Mouse (Mus musculus): Measurements from ENCODE around the gene Ankrd55.

Gene Ankrd55

DNA sequence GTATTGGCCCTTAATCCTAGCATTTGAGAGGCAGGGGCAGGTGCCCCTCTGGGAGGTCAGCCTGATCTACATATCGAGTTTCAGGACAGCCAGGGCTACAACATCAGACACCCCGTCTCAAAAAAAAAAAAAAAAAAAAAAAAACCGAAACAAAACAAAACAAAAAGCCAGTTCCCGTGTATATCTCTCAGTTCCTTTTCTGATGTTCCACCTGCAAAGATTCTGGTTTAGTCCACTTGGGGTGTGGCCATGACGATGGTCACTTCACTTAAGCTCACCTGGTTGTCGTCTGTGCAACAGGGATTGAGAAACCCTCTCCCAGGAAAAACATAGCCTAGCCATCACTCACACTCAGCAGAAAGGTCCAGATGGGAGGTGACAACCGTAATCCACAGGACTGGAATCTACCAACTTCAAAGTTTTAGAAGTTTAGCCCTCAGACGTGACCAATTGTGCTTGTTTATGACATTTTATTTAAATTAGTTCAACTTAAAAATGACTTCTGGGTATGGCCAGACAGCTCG is 90.6 kb downstream of the Ankrd55 start:
- no peak for DNase-seq (ENCODE audit: low read depth, low spot score)

DNA sequence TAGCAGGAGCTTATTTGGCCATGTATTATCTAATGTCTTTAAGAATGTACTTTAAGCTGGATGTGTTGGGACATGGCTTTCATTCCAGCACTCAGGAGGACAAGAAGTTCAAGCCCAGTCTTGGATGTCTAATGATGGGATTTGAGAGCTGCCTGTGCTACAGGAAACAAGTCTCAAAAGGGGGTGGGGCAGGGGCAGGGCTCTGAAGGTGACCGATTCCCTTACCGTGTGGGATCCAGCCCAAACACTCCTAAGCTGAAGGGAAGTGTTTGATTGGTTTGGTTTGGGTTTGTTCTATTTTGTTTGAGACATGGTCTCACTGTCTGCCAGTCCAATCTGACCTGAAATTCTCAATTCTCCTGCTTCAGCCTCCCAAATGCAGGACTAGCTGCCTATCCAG is 93.2 kb downstream of the Ankrd55 start:
- DNase-seq (ENCODE audit: low read depth, low spot score), result no peak

DNA sequence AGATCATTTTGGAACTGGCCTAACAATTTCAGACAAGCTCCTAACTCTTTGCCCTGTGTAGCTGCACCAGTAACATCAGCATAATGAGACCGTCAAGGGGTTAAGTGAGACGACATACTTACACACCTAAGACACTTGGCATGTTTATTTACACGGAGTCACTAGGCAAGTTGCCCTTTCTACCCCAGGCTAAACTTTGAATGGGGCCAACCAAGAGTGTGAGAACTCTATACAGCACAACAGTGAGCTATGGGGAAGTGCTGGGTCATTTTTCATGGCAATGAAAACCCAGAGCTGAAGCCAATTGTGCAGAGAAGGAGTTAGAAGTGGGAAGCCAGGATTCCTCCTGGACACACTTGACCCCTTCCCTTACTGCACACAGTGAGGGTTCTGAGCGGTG is 94.2 kb downstream of the Ankrd55 start:
- no peak for DNase-seq (ENCODE audit: low read depth, low spot score)

- no peak for DNase-seq (ENCODE audit: low read depth, low spot score)
Measured at GRCm38 (mm10) chr13:112382956-112383355, 94.7 kb downstream of the Ankrd55 start.

GRCm38 (mm10) chr13:112383941-112384659 is 95.8 kb downstream of the Ankrd55 start:
- DNase-seq (ENCODE audit: low read depth, low spot score), result no peak

GRCm38 (mm10) chr13:112385040-112385439 is 96.8 kb downstream of the Ankrd55 start:
- no peak for DNase-seq (ENCODE audit: low read depth, low spot score)

GRCm38 (mm10) chr13:112386494-112387075 is 98.3 kb downstream of the Ankrd55 start:
- no peak for DNase-seq (ENCODE audit: low read depth, low spot score)

GRCm38 (mm10) chr13:112387279-112387678 is 99.0 kb downstream of the Ankrd55 start:
- DNase-seq (ENCODE audit: low read depth, low spot score), result no peak

DNA sequence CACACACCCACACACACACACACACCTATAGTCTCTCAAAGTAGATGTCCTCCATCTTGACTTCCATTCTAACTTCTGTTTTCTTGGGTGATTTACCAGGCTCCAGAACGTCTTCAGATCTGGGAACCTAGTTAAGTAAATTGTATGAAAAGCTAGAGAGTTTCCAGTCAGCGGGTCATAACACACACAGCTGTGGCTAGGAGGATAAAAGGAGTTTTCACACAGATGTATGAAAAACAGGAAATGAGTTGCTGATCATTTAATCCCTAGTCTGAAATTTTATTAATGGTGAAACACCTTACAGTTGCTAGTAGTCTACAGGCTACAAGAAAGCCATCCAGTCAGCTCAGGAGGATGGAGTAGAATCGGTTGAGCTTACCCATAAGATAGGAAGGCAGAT is 99.9 kb downstream of the Ankrd55 start:
- no peak for DNase-seq (ENCODE audit: low read depth, low spot score)

GRCm38 (mm10) chr13:112390206-112390605 is 102.0 kb downstream of the Ankrd55 start:
- DNase-seq (ENCODE audit: low read depth, low spot score), result no peak

- DNase-seq (ENCODE audit: low read depth, low spot score), result no peak
Measured at GRCm38 (mm10) chr13:112391354-112391753, 103.1 kb downstream of the Ankrd55 start.

DNA sequence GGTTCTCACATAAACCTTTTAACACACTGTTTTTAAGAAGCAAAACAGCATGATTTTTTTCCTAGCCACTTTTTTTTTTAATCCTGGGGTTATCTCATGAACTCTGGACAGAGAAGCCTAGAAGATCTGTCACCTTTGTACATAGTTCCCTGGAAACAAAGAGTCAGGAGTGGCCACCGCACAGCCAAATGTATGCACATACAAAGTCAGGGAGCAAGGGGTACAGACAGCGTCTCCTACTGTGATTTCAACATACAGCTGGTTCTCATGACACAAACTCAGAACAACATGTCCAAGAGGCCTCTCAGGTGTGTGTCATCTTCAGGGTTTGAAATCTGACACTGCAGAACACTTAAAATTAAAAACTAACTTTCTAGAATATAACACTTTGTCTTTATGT is 105.1 kb downstream of the Ankrd55 start:
- DNase-seq (ENCODE audit: low read depth, low spot score), result no peak

DNA sequence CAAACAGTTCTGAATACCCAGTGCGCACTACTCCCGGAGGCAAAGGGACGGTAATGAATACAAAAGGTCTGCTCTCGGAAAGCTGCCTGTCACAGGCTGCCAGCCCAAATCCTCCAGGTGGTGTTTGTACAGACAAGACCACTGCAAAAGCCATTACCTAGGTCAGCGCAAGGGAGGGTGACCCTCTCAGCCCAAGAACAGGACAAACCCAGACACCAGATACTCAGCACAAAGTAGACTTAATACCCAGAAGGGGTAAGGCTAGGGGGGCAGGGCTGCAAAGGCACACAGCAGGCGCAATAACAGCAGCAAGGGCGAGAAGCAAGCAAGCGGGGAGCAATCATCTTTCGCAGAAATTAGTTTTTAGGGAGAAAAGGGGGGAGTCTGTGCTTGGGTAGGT is 106.0 kb downstream of the Ankrd55 start:
- no peak for DNase-seq (ENCODE audit: low read depth, low spot score)

DNA sequence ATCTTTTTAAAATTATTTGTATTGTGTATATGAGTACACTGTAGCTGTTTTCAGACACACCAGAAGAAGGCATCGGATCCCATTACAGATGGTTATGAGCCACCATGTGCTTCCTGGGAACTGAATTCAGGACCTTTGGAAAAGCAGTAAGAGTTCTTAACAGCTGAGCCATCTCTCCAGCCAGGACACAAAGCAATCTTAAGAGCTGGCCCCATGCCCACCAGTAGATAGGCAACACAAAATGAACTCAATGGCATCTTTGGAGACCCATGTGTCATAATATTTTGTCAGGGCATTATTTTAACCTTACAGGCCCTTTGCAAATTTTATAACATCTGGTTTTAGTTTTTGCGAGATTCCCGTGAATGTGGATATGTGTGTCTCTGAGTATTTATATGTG is 116.5 kb downstream of the Ankrd55 start:
- DNase-seq (ENCODE audit: low read depth, low spot score), result no peak

GRCm38 (mm10) chr13:112405184-112405583 is 116.9 kb downstream of the Ankrd55 start:
- no peak for DNase-seq (ENCODE audit: low read depth, low spot score)

GRCm38 (mm10) chr13:112406618-112407017 is 118.4 kb downstream of the Ankrd55 start:
- no peak for DNase-seq (ENCODE audit: low read depth, low spot score)

DNA sequence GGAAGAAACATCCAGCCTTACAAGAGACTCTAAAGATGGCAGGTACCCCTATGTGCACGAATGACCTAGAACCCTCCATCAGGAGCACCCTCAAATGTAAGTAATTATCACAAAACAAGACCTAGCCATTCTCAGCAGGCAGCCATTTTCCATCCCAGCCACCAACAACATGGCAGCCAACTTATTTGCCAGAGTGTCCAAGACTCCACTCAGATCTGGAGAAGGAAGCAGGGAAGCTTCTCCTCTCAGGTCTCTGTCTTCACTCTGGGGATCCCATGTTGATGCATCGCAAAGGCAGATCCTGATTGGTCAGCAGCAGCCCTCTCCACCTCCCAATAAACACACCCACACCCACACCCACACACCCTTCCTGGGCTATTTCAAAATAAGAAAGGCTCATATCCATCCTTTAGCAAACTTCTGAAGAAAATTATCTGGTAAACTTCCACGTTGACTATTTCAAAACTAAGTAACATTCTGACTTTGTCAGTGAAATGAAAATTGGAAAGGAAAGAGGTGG is 119.0 kb downstream of the Ankrd55 start:
- no peak for DNase-seq (ENCODE audit: low read depth, low spot score)

GRCm38 (mm10) chr13:112407776-112408490 is 119.7 kb downstream of the Ankrd55 start:
- DNase-seq (ENCODE audit: low read depth, low spot score), result no peak

DNA sequence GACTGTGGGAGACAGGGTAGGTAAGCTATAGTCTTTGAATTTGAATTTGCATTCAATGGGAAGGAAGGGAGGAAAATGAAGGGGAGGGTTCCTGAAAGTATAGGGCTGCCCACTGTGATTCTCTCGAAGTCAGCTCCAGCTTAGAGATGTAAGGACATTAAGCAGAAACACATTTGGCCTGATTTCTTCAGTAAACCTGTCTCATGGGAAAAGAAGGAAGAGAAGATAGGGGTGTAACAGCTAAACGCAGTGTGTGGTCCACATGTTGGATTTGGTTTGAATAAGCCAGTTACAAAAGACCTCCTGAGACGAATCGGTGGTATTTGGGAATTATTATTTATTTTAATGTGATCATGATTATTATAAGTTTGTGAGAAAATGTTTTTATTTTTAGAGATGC is 120.5 kb downstream of the Ankrd55 start:
- DNase-seq (ENCODE audit: low read depth, low spot score), result no peak

DNA sequence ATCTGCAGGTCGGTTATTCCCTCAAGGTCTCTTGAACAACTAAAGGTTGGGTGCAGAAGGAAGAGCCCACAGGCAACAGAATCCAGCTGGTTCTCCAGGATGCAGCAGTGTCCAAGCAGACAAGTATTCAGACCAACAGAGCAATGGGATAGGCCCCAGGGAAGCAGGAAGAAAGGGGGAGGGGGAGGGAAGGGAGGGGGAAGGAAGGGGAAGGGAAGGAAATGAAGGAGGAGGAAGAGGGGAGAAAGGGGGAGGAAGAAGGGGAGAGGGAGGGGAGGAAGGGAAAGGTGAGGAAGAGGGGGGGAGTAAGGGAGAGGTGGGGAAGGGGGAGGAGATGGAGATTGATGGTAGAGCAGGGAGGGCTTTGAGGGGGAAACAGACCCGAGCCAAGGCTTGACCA is 121.1 kb downstream of the Ankrd55 start:
- no peak for DNase-seq (ENCODE audit: low read depth, low spot score)

DNA sequence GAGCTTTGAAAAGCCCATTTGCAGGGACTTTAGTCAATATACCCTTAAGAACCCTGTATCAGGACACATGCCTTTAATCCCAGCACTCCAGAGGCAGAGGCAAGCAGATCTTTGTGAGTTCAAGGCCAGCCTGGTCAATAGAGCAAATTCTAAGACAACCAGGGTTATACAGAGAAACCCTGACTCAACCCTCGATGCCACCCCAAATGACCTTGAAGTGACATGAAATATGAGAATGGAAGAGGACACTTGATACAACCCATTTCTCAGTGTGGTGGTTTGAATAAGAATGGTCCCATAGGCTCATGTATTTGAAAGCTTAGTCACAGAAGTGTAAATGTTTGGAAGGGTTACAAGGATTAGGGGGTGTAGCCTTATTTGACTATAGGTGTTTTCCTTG is 121.6 kb downstream of the Ankrd55 start:
- no peak for DNase-seq (ENCODE audit: low read depth, low spot score)

- no peak for DNase-seq (ENCODE audit: low read depth, low spot score)
Measured at GRCm38 (mm10) chr13:112410461-112410860, 122.2 kb downstream of the Ankrd55 start.
